Mouse (Mus musculus) limb, embryonic 14.5 days (tissue): ENCODE measurements around the gene Casc3. TPM values are rescaled to one million over a fixed set of nuclear protein-coding genes. Genes with fewer than 3 reads are reported as not detected.

Source experiments
- ATAC-seq: fragments of 200-750 bp; cut with Nextera tagmentation; 2 replicates; pipeline ENCODE4 v1.8.0; 2017; ENCODE audit warnings: low read depth, moderate number of reproducible peaks, moderate TSS enrichment; ENCODE audit not compliant: low FRiP score
- DNase-seq: peaks from one replicate; pipeline ENCODE4 v3.0.0-alpha.2; 2015; ENCODE audit warnings: low spot score
- H3K27ac ChIP-seq: fragments of 300-500 bp; sonication (generic); replicated peaks from 2 replicates; pipeline ENCODE4 v1.5.1; 2014; ENCODE audit warnings: low read depth, mild to moderate bottlenecking, low read length, moderate library complexity, mixed read lengths
- H3K27me3 ChIP-seq: fragments of 300-500 bp; sonication (generic); 2 replicates; pipeline ENCODE4 v1.6.1; 2014; ENCODE audit warnings: low read length, mixed read lengths; ENCODE audit not compliant: control insufficient read depth, insufficient read depth
- H3K36me3 ChIP-seq: fragments of 300-500 bp; sonication (generic); 2 replicates; pipeline ENCODE4 v1.6.1; 2014; ENCODE audit warnings: mild to moderate bottlenecking, low read length, moderate library complexity, mixed read lengths; ENCODE audit not compliant: control insufficient read depth, insufficient read depth
- H3K4me1 ChIP-seq: fragments of 300-500 bp; sonication (generic); 2 replicates; pipeline ENCODE4 v1.6.1; 2014; ENCODE audit warnings: antibody characterized with exemption, low read length, mixed read lengths; ENCODE audit not compliant: control insufficient read depth, insufficient read depth
- H3K4me2 ChIP-seq: fragments of 300-500 bp; sonication (generic); replicated peaks from 2 replicates; pipeline ENCODE4 v1.6.1; 2014; ENCODE audit warnings: low read depth, mild to moderate bottlenecking, low read length, moderate library complexity; ENCODE audit not compliant: severe bottlenecking
- H3K4me3 ChIP-seq: fragments of 300-500 bp; sonication (generic); replicated peaks from 2 replicates; pipeline ENCODE4 v1.5.1; 2014; ENCODE audit warnings: low read length
- H3K9ac ChIP-seq: fragments of 300-500 bp; sonication (generic); 2 replicates; pipeline ENCODE4 v1.6.1; 2014; ENCODE audit warnings: mild to moderate bottlenecking, low read depth, low read length, moderate library complexity; ENCODE audit not compliant: severe bottlenecking
- H3K9me3 ChIP-seq: fragments of 300-500 bp; sonication (generic); 2 replicates; pipeline ENCODE4 v1.6.1; 2016; ENCODE audit warnings: low read length; ENCODE audit not compliant: control insufficient read depth
- POLR2A ChIP-seq: fragments of 200-500 bp; IDR thresholded peaks from 2 replicates; pipeline ENCODE4 v1.8.0; 2012; ENCODE audit warnings: inconsistent platforms, mild to moderate bottlenecking, moderate library complexity, borderline replicate concordance; ENCODE audit not compliant: insufficient read depth, insufficient read length; ENCODE audit errors: extremely low read depth
- WGBS: fragments of 180-500 bp; shearing (Covaris S2); extraction: QIAGEN DNeasy Blood & Tissue Kit; methylation state at CpG from one replicate; pipeline ENCODE4 v1.1.7; 2014; 5-methylcytosine and 5-hydroxymethylcytosine counted together
- polyA plus RNA-seq, 2 experiments: library from polyadenylated mRNA; depleted of rRNA in 1 of 2; stranded (reverse) in 1 of 2; unstranded in 1 of 2; fragments of >200 nt; fragmentation: Nextera tagmentation in 1 of 2; extraction: Ambion mirVana in 1 of 2; gene quantifications; 2 replicates each; pipeline versions ENCODE4 v1.2.1 to v1.2.3; 2012 to 2014

Gene Casc3
- polyA plus RNA-seq, 2 experiments: 34.1 to 52.4 TPM

GRCm38 (mm10) chr11:98846016-98846415, 41.3 kb downstream of the Casc3 start:
- no peak for ATAC-seq
- H3K27me3 ChIP-seq: no peaks in the 10 kb centered on the region
- DNase-seq: no peak
- H3K9me3 ChIP-seq: no peaks in the 10 kb centered on the region
- no peak overlapping the region for H3K4me2 ChIP-seq
- no peak overlapping the region for H3K4me3 ChIP-seq
- no peak overlapping the region for H3K27ac ChIP-seq
- no peak overlapping the region for H3K9ac ChIP-seq
- no peak for TF ChIP-seq POLR2A
- WGBS: 64% methylated on average over 13 of the region's 13 CpGs
- H3K4me1 ChIP-seq: peaks cover 15% of the 10 kb centered on the region
- H3K36me3 ChIP-seq: 0 out of 2 replicates have a peak, but pooled peaks cover 4% of the 10 kb centered on the region

- Histone ChIP-seq H3K4me2 (no peak overlapping the region), H3K4me1 (peaks cover 15% of the 10 kb centered on the region), H3K27me3 (no peaks in the 10 kb centered on the region), H3K9me3 (no peaks in the 10 kb centered on the region), H3K4me3 (no peak overlapping the region), H3K36me3 (0 out of 2 replicates have a peak, but pooled peaks cover 6% of the 10 kb centered on the region), H3K9ac (no peak overlapping the region), H3K27ac (no peak overlapping the region)
- ATAC-seq (no peak), DNase-seq (no peak)
- TF ChIP-seq POLR2A: no peak
- WGBS: 57% methylated on average over 19 of the region's 19 CpGs
Observed at GRCm38 (mm10) chr11:98846865-98847604, 42.3 kb downstream of the Casc3 start.

DNA sequence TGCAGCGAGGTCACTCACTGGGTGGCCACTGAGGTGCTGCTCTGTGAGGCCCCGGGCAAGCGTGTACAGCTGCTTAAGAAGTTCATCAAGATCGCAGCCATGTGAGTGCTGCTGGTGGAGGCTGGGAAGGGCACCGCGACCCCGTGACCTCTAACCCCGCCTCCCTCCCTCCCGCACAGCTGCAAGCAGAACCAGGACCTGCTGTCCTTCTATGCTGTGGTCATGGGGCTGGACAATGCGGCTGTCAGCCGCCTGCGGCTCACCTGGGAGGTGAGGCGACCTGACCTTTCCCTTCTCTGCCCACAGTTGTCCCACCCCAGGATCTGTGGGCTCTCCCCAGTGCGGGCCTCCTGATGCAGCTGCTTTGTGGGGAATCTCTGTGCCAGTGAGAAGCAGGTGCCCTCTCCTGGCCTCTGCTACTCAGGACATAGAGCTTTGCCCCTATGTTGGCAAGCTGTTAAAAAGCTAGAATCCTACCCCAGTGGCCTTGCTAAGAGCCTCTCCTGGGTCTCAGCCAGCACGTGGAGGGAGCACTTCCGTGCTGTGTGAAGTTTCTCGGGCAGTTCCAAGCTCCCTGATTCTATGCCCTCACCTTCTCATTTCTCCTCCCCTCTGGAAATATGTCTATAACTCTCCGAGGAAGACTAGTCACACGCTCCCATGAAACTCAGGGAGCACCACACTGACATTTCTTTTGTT, 44.6 kb downstream of the Casc3 start:
- Histone ChIP-seq H3K4me2 (0 out of 2 replicates have a peak overlapping the region, but pooled peaks have one; percentile 1), H3K9me3 (no peaks in the 10 kb centered on the region), H3K4me1 (peaks cover 22% of the 10 kb centered on the region), H3K4me3 (no peak overlapping the region), H3K27me3 (no peaks in the 10 kb centered on the region), H3K36me3 (0 out of 2 replicates have a peak, but pooled peaks cover 6% of the 10 kb centered on the region), H3K9ac (no peak overlapping the region), H3K27ac (no peak overlapping the region)
- 16% methylated on average over 19 of the region's 19 CpGs for WGBS
- no peak for ATAC-seq
- DNase-seq: no peak
- no peak for TF ChIP-seq POLR2A

- DNase-seq (no peak), ATAC-seq (no peak)
- no peak overlapping the region for H3K4me2 ChIP-seq
- H3K4me3 ChIP-seq: no peak overlapping the region
- peaks cover 22% of the 10 kb centered on the region for H3K4me1 ChIP-seq
- H3K36me3 ChIP-seq: 0 out of 2 replicates have a peak, but pooled peaks cover 6% of the 10 kb centered on the region
- no peak overlapping the region for H3K9ac ChIP-seq
- no peak for TF ChIP-seq POLR2A
- WGBS: 67% methylated on average over 26 of the region's 26 CpGs
- H3K27ac ChIP-seq: no peak overlapping the region
- no peaks in the 10 kb centered on the region for H3K27me3 ChIP-seq
- H3K9me3 ChIP-seq: no peaks in the 10 kb centered on the region
Observed at GRCm38 (mm10) chr11:98850100-98851093, 45.7 kb downstream of the Casc3 start.

DNA sequence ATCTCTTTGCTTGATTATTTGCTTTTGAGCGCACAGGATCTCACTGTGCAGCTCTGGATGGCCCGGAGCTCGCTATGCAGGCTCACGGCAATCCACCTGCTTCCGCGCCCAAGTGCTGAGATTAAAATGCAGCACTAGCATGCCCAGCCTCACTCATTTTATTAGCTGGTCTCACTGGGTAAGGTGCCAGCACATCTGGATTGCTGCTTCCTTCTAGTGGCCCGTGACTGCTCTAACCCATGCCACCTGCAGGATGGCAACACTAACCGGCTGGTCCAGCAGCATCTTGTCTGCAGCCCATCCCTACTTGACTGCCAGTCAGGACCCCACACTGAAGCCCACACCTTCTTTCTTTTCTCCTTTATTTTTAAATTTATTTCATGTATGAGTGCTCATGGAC, 49.4 kb downstream of the Casc3 start:
- DNase-seq (no peak), ATAC-seq (no peak)
- H3K4me2 ChIP-seq: no peak overlapping the region
- no peaks in the 10 kb centered on the region for H3K27me3 ChIP-seq
- no peaks in the 10 kb centered on the region for H3K9me3 ChIP-seq
- H3K36me3 ChIP-seq: 0 out of 2 replicates have a peak, but pooled peaks cover 2% of the 10 kb centered on the region
- peaks cover 23% of the 10 kb centered on the region for H3K4me1 ChIP-seq
- H3K9ac ChIP-seq: no peak overlapping the region
- no peak overlapping the region for H3K27ac ChIP-seq
- WGBS: 75% methylated on average over 8 of the region's 8 CpGs
- no peak for TF ChIP-seq POLR2A
- H3K4me3 ChIP-seq: no peak overlapping the region
